Mouse (Mus musculus): ENCODE measurements around the gene Ryk. TPM values are rescaled to one million over a fixed set of nuclear protein-coding genes. Genes with fewer than 3 reads are reported as not detected.

Gene Ryk
- total RNA-seq, 2 experiments from 2014 or later: 0.68 to 1.3 TPM

DNA sequence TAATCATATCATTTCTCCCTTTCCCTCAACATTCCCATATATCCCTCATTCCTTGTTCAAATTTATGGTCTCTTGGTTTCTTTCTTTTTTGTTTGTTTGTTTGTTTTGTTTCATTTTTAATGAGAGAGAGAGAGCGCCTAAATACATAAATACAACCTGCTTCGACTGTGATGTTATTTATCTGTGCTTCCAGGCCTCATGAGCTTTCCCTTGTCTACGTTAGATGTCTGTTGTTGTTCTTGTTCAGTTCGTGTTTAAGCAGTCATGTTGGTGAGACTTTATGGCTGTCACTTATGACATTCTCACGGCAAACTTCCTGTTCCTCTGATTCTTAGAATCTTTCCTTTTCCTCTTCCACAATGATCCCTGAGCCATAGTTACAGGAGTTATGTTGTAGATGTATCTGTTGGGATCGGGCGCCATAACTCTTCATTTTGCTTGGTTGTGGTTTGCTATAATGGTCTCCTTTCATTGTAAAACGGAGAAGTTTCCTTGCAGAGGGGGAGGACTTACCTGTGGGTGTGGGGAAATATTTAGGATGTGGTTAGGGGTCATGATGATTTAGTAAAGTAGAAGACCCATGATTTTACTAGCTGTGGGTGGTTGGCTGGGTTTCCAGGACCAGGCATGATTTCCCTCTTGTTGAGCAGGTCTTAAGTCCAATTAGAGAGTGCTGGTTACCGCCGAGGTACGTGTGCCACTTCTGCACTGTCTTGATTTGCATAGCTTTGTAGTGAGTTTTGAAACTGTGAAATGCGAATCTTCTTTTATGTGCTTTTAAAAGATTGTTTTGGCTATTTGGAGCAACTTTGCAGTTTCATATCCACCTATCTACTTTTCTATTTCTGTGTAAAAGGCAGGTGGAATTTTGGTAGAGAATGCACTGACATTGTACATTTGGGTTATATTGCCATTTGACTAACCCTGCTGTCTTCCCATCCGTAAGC lies 17.6 kb downstream of the Ryk start:
- ATAC-seq (replicated peaks; ENCODE audit: low FRiP score, poor library complexity, severe bottlenecking): no peak

GRCm38 (mm10) chr9:102857856-102858255 lies 23.1 kb downstream of the Ryk start:
- no peak for ATAC-seq (replicated peaks; ENCODE audit: low FRiP score, poor library complexity, severe bottlenecking)

DNA sequence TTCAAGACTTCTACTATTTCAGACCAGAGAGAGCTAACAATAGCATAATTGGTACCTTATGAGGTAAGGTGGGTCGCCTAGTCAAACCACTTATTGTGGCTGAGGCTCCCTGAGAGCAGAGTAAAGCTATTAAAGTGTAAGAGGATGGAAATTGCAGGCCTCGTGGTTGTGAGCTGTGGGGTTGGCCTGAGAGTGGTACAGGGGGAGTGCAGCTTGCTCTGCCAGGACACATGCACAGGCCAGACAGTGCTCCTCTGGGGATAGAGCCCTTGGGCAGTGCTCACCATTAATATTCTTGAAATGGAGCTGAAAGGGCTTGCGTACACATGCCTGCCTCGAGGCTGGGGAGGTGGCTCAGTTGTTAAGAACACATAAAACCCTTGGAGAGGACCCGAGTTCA lies 23.6 kb downstream of the Ryk start:
- no peak for ATAC-seq (replicated peaks; ENCODE audit: low FRiP score, poor library complexity, severe bottlenecking)

DNA sequence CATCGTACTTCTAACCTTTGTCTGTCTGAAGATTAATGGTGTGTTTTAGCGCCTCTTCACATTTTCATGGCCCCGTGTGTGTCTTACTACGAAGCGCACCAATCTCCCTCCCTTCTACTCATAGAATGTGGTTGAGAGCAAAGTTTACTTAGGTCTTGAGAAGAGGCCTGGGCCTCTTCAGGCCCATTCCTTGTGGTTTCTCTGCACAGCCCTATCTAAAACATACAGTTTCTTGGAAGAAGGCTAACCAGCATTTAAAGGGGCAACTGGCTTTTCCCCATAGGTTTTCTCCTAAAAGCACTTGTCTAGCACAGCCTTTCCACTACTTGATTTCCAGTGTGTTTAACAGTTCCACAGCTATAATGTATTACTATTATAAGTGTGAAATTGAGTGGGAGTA lies 24.7 kb downstream of the Ryk start:
- no peak for ATAC-seq (replicated peaks; ENCODE audit: low FRiP score, poor library complexity, severe bottlenecking)

- no peak for ATAC-seq (replicated peaks; ENCODE audit: low FRiP score, poor library complexity, severe bottlenecking)
Measured at GRCm38 (mm10) chr9:102859963-102860362, 25.2 kb downstream of the Ryk start.

GRCm38 (mm10) chr9:102860802-102861469 lies 26.2 kb downstream of the Ryk start:
- ATAC-seq (replicated peaks; ENCODE audit: low FRiP score, poor library complexity, severe bottlenecking): no peak

DNA sequence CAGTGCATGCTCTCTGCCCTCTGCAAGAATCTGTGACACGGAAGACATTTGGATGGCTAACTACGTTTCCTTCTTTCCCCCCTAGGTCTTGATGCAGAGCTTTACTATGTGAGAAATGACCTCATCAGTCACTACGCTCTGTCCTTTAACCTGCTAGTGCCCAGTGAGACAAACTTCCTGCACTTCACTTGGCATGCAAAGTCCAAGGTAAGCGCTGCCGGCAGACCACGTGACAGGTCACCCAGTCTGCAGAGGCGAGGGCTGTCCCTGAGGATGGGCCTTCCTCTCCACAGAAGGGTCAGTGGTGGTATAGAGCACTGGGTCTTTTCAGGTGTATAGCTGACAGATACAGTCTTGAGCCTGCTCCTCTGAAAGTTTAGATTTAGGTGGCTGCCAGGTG lies 27.1 kb downstream of the Ryk start:
- no peak for ATAC-seq (replicated peaks; ENCODE audit: low FRiP score, poor library complexity, severe bottlenecking)

DNA sequence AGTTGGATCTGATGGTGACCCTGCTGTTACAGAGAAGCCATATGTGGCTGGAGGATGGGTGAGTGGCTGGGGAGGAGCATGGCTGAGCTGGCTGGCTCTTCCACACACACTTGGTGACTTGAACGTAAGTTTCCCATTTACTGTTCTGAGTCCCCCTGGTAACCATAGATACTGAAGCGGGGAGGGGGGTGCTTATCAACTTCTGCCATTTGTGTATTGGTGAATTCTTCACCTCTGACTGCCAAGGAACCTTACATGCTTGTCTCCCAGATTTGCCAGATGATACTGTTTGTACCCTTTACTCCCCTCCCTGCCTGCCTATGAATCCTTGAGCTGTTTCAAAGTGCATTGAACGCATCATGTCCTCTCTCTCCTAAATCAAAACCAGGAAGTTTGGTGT lies 27.5 kb downstream of the Ryk start:
- no peak for ATAC-seq (replicated peaks; ENCODE audit: low FRiP score, poor library complexity, severe bottlenecking)

DNA sequence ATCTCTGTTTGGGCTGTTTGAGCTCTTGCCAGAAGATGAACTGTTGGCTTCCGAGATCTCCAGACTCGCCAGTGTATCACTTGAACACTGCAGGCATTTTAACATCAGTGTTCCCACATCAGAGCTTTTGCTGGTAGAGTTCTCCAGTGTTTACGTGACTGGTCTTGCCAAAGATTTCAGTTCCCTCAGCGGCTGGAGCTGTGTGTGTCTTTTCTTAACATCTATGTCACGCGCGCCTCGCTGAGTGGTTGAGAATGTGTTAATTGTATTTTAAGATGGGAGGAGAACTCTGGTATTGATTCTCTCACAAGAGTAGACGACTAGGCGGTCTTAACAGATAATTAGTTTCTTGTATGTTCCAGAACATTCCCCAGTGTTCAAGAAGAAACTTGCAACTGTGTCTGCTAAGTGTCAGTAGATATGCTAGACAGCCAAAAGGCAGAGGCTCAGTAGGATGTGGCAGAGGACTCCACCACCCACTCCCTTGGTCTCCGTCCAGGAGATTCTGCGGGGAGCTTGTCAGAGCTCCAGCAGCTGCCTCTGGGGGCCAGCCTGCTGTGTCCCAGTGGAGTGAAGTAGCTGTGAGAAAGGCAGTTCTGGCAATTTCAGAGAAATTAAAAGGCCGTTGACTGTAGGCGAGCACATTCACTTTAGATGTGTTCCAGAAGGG lies 29.3 kb downstream of the Ryk start:
- ATAC-seq (replicated peaks; ENCODE audit: low FRiP score, poor library complexity, severe bottlenecking): no peak

DNA sequence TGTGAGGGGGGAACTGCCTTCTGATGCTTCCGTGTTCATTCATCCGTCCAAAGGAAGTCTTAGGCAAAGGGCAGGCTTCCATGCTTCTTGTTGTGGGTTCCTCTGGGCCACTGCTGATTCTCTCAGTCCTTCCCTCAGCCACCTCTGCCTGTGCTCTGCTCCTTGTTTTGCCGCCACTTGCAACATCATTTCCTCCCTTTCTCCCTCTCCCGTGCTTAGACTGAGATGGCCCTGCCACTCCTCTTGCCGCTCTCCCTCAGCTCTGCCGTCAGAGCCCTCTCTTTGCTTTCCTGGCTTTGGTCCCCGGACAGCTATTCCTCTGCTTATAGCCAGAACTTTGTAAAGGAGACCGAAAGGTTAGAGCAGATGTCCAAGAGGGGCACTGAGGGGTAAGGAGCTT lies 30.2 kb downstream of the Ryk start:
- ATAC-seq (replicated peaks; ENCODE audit: low FRiP score, poor library complexity, severe bottlenecking): no peak

DNA sequence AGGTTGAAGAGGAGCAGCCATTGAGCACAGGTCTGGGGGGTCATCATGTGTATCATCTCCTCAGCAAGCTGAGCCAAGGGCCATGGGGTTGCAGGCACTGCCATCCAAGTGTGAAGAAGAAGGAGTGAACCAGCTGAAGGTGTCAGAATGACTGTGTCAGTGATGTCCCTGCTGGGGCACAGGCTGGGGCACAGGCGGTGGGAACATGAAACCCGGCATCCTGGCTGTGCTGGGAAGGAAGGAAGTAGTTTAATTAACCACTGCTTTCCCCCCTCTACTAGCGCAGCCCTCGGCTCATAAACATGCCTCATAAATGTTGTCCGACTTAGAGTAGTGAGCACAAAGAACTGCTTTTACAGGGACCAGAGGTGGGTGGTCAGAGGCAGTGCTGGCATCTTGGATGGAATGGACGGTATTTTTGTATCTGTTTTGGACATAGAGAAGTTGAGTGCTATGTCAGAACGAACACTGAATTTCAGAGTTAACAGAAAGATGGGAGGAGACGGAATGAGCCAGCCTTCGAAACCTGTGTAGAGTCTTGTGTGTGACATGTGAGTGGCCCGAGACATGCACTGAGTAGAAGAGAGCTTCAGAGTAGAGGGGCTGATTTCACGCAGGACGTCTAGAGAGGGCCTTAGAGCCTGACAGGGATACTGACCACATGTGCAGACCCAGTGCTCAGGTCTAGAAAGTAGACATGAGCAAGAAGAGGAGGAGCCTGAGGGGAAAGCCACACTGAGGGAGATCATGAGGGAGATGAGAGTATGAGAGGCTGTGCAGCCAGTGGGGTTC lies 31.4 kb downstream of the Ryk start:
- no peak for ATAC-seq (replicated peaks; ENCODE audit: low FRiP score, poor library complexity, severe bottlenecking)

DNA sequence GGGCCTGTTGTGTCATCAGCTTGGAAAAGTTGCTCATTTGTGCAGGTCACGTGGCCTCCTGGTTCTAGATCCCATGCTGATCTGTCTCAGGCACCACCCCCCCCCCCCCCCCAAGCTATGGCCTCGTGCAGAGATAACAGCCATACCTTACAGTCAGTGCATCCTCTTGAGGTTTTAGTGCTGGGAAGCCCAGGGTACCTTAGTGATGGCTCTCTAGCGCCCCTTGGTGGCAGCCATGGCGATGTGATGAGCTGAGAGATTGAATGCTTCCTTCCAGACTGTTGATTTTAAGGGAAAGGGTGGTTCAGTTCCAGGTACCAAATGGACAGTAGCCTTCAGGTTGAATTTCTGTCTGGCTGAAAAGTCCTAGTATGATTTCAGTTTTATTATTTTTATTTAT lies 32.2 kb downstream of the Ryk start:
- ATAC-seq (replicated peaks; ENCODE audit: low FRiP score, poor library complexity, severe bottlenecking): no peak

DNA sequence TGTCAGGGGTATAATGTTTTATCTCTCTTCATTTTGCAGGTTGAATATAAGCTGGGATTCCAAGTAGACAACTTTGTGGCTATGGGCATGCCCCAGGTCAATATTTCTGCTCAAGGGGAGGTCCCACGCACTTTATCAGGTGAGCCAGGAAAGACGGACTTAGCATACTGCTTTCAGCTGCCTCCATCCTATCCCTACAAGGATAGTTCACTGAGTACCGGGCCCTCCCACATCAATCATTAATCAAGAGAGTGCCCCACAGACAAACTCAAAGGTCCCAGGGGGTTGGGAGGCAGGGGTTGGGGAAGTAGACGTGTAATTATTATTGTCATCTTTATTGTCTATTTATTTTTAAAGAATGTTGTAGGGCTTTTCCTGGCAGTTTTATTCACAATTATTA lies 32.8 kb downstream of the Ryk start:
- no peak for ATAC-seq (replicated peaks; ENCODE audit: low FRiP score, poor library complexity, severe bottlenecking)

DNA sequence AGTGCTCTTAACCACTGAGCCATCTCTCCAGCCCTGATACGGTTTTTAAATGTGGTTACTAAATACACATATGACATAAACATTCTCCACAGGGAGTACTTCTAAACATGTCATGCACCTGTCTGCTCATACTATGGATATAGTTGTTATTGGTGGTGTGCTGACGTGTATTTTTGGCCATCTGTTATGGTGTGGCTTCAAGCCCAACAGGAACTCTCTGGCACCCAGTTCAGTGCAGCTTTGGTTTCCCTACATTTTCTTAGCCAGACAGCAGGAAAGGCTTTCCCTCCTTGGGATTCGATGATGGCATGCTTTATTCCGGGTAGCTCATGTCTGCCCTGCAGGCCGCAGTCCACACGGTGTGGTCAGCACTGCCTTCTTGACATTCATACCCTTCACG lies 33.7 kb downstream of the Ryk start:
- no peak for ATAC-seq (replicated peaks; ENCODE audit: low FRiP score, poor library complexity, severe bottlenecking)

DNA sequence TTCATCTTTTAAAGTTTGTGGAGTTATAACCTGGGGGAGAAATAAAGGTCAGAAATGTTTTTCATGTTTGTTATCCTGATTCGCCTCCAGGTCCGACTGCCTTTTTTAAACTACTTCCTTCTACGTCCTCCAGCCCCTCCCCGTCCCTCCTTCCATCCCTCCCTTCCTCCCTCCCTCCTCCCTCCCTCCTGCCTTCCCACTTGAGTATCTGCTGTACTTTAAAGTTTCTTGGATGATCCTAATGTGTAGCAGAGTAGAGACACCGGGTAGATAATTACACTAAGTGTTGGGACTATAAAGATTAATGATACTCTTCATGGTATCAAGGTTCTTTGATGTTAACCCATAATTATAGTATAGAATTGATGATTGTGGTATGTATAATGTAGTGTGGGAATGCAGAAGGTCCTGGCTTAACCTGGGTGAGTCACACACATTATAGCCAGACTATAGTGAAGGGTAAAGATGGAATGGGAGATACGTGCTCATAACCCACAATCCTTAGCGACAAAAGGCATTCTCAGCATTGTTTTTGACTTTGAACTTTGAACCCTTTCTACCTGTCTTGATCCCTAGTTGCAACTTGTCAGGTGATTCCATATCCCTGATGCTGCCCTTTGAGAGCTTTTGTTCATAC lies 41.5 kb downstream of the Ryk start:
- ATAC-seq (replicated peaks; ENCODE audit: low FRiP score, poor library complexity, severe bottlenecking): no peak

- ATAC-seq (replicated peaks; ENCODE audit: low FRiP score, poor library complexity, severe bottlenecking): no peak
Measured at GRCm38 (mm10) chr9:102877916-102878315, 43.2 kb downstream of the Ryk start.

DNA sequence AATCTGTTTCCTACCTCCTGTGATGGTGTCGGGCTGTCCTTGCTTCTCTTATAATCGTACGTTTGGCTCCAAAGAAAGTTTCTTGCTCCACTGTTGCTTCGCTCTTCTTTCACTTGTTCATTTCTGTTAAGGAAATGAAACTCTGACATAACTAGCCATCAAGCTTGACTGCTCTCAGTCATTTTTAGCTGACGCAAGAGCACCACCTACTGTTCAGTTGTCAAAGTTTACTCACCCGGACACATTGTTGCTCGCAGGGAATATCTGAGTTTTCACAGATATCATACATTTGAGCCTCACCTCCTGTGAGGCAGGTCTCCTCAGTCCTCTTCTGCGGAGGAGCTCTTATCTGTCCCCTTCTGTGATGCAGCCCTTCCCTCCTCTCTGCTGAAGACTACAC lies 44.8 kb downstream of the Ryk start:
- no peak for ATAC-seq (replicated peaks; ENCODE audit: low FRiP score, poor library complexity, severe bottlenecking)

DNA sequence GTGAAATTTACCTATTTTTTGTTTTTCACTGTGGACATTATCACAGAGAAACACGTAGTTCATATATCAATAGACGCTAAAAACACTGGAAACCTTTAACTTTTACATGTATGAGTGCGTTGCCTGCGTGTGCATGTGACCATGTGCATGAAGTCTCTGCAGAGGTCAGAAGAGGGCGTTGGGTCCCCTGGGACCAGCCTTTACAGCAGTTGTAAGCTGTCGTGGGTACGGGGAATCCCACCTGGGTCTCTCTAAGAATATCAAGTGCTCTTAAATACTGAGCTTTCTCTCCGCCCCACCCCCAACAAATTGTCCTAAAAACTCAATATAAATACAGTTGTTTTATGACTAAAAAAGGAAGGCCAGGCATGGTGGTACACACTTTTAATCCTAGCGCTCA lies 50.0 kb downstream of the Ryk start:
- ATAC-seq (replicated peaks; ENCODE audit: low FRiP score, poor library complexity, severe bottlenecking): no peak

GRCm38 (mm10) chr9:102890166-102890565 lies 55.4 kb downstream of the Ryk start:
- no peak for ATAC-seq (replicated peaks; ENCODE audit: low FRiP score, poor library complexity, severe bottlenecking)

Measured in erythroblast, adult 5-6 weeks (primary cell).